Mouse (Mus musculus): ENCODE measurements around the gene Ltk.

Ltk gene

GRCm38 (mm10) chr2:119707676-119708075, 52.6 kb downstream of the Ltk start:
- peak; percentile 94 for DNase-seq (ENCODE audit: low read depth, low spot score)

- no peak for DNase-seq (ENCODE audit: low read depth, low spot score)
Observed at GRCm38 (mm10) chr2:119703171-119703570, 57.1 kb downstream of the Ltk start.

Data from R1 (cell line).